Mouse (Mus musculus): ENCODE measurements around the gene Pirt. TPM values are rescaled to one million over a fixed set of nuclear protein-coding genes. Genes with fewer than 3 reads are reported as not detected.

Gene Pirt
- polyA plus RNA-seq, 1 experiment from 2014 or later, result 0.12 TPM

- no peaks in the 10 kb centered on the region for H3K27me3 ChIP-seq (ENCODE audit: insufficient read depth, low read length)
- WGBS, result 91% methylated on average over 2 of the region's 2 CpGs
- no peaks in the 10 kb centered on the region for H3K9me3 ChIP-seq (replicated peaks; ENCODE audit: low read length)
- ATAC-seq (replicated peaks; ENCODE audit: low FRiP score, low read depth) (no peak), DNase-seq (ENCODE audit: low spot score) (no peak)
- H3K4me3 ChIP-seq (replicated peaks; ENCODE audit: low read depth, low read length), result no peak overlapping the region
- H3K27ac ChIP-seq, result no peak overlapping the region
- TF ChIP-seq CTCF (IDR thresholded peaks at IDR 0.05; ENCODE audit: low read depth), result no peak; the same call in 1 of the 2 replicates
- no peaks in the 10 kb centered on the region for H3K36me3 ChIP-seq (ENCODE audit: insufficient read depth, low read length)
- H3K9ac ChIP-seq (ENCODE audit: low read depth, low read length), result no peak overlapping the region
- H3K4me1 ChIP-seq (replicated peaks; ENCODE audit: insufficient read depth, low read length), result no peaks in the 10 kb centered on the region
- no peak overlapping the region for H3K4me2 ChIP-seq (ENCODE audit: low read length)
These were observed 13.0 kb upstream of the Pirt start for GRCm38 (mm10) chr11:66898747-66899146.

GRCm38 (mm10) chr11:66899426-66899825 is 12.4 kb upstream of the Pirt start:
- Histone ChIP-seq H3K27me3 (ENCODE audit: insufficient read depth, low read length) (no peaks in the 10 kb centered on the region), H3K4me1 (replicated peaks; ENCODE audit: insufficient read depth, low read length) (no peaks in the 10 kb centered on the region), H3K27ac (no peak overlapping the region), H3K4me2 (ENCODE audit: low read length) (no peak overlapping the region), H3K4me3 (replicated peaks; ENCODE audit: low read depth, low read length) (no peak overlapping the region), H3K9ac (ENCODE audit: low read depth, low read length) (no peak overlapping the region), H3K9me3 (replicated peaks; ENCODE audit: low read length) (no peaks in the 10 kb centered on the region), H3K36me3 (ENCODE audit: insufficient read depth, low read length) (no peaks in the 10 kb centered on the region)
- peak; percentile 82 for DNase-seq (ENCODE audit: low spot score)
- no peak for ATAC-seq (replicated peaks; ENCODE audit: low FRiP score, low read depth)
- 12% methylated on average over 7 of the region's 7 CpGs for WGBS
- TF ChIP-seq CTCF (IDR thresholded peaks at IDR 0.05; ENCODE audit: low read depth), result peak; percentile 90

GRCm38 (mm10) chr11:66902801-66903200 is 9.0 kb upstream of the Pirt start:
- Histone ChIP-seq H3K4me2 (ENCODE audit: low read length) (no peak overlapping the region), H3K27ac (no peak overlapping the region), H3K4me3 (replicated peaks; ENCODE audit: low read depth, low read length) (no peak overlapping the region), H3K9ac (ENCODE audit: low read depth, low read length) (no peak overlapping the region), H3K27me3 (ENCODE audit: insufficient read depth, low read length) (no peaks in the 10 kb centered on the region; the same call in 1 of the 2 replicates), H3K4me1 (replicated peaks; ENCODE audit: insufficient read depth, low read length) (no peaks in the 10 kb centered on the region), H3K9me3 (replicated peaks; ENCODE audit: low read length) (no peaks in the 10 kb centered on the region), H3K36me3 (ENCODE audit: insufficient read depth, low read length) (no peaks in the 10 kb centered on the region)
- ATAC-seq (replicated peaks; ENCODE audit: low FRiP score, low read depth), result no peak
- no peak for DNase-seq (ENCODE audit: low spot score)
- TF ChIP-seq CTCF (IDR thresholded peaks at IDR 0.05; ENCODE audit: low read depth), result no peak
- WGBS, result 88% methylated on average over 7 of the region's 7 CpGs

GRCm38 (mm10) chr11:66905617-66906384 is 6.0 kb upstream of the Pirt start:
- H3K4me1 ChIP-seq (replicated peaks; ENCODE audit: insufficient read depth, low read length), result no peaks in the 10 kb centered on the region
- WGBS, result 14% methylated on average over 21 of the region's 21 CpGs
- peak overlapping the region; percentile 39 for H3K4me2 ChIP-seq (ENCODE audit: low read length)
- no peak overlapping the region for H3K27ac ChIP-seq
- H3K36me3 ChIP-seq (ENCODE audit: insufficient read depth, low read length), result no peaks in the 10 kb centered on the region
- no peak; the same call in 1 of the 2 replicates for ATAC-seq (replicated peaks; ENCODE audit: low FRiP score, low read depth)
- no peaks in the 10 kb centered on the region for H3K9me3 ChIP-seq (replicated peaks; ENCODE audit: low read length)
- H3K4me3 ChIP-seq (replicated peaks; ENCODE audit: low read depth, low read length), result no peak overlapping the region
- H3K27me3 ChIP-seq (ENCODE audit: insufficient read depth, low read length), result no peaks in the 10 kb centered on the region; the same call in 1 of the 2 replicates
- peak; percentile 91 for TF ChIP-seq CTCF (IDR thresholded peaks at IDR 0.05; ENCODE audit: low read depth)
- peak; percentile 91 for DNase-seq (ENCODE audit: low spot score)
- no peak overlapping the region for H3K9ac ChIP-seq (ENCODE audit: low read depth, low read length)

- ATAC-seq (replicated peaks; ENCODE audit: low FRiP score, low read depth) (no peak), DNase-seq (ENCODE audit: low spot score) (no peak)
- no peak for TF ChIP-seq CTCF (IDR thresholded peaks at IDR 0.05; ENCODE audit: low read depth)
- Histone ChIP-seq H3K9me3 (replicated peaks; ENCODE audit: low read length) (no peaks in the 10 kb centered on the region), H3K4me3 (replicated peaks; ENCODE audit: low read depth, low read length) (no peak overlapping the region), H3K4me2 (ENCODE audit: low read length) (no peak overlapping the region), H3K27ac (no peak overlapping the region), H3K4me1 (replicated peaks; ENCODE audit: insufficient read depth, low read length) (no peaks in the 10 kb centered on the region), H3K27me3 (ENCODE audit: insufficient read depth, low read length) (no peaks in the 10 kb centered on the region), H3K36me3 (ENCODE audit: insufficient read depth, low read length) (no peaks in the 10 kb centered on the region), H3K9ac (ENCODE audit: low read depth, low read length) (no peak overlapping the region)
- 58% methylated on average over 17 of the region's 17 CpGs for WGBS
These were observed 1.0 kb downstream of the Pirt start for GRCm38 (mm10) chr11:66912531-66913458.

- 18% methylated on average over 3 of the region's 3 CpGs for WGBS
- Histone ChIP-seq H3K4me1 (replicated peaks; ENCODE audit: insufficient read depth, low read length) (no peaks in the 10 kb centered on the region), H3K27ac (no peak overlapping the region), H3K9ac (ENCODE audit: low read depth, low read length) (no peak overlapping the region), H3K27me3 (ENCODE audit: insufficient read depth, low read length) (no peaks in the 10 kb centered on the region), H3K4me2 (ENCODE audit: low read length) (no peak overlapping the region), H3K4me3 (replicated peaks; ENCODE audit: low read depth, low read length) (no peak overlapping the region), H3K36me3 (ENCODE audit: insufficient read depth, low read length) (no peaks in the 10 kb centered on the region), H3K9me3 (replicated peaks; ENCODE audit: low read length) (no peaks in the 10 kb centered on the region)
- peak; percentile 72 for TF ChIP-seq CTCF (IDR thresholded peaks at IDR 0.05; ENCODE audit: low read depth)
- no peak for ATAC-seq (replicated peaks; ENCODE audit: low FRiP score, low read depth)
- peak; percentile 50 for DNase-seq (ENCODE audit: low spot score)
These were observed 2.5 kb downstream of the Pirt start for GRCm38 (mm10) chr11:66914249-66914648.
